In genomic region chr1:74857201-74857600, GRCm38 (mm10) we compare ENCODE assay signal across 10 mouse cellular contexts. TPM values are rescaled to one million over a fixed set of nuclear protein-coding genes. Genes with fewer than 3 reads are reported as not detected.
DNase-seq lines count a peak whose midpoint lies in the region; ATAC-seq and TF ChIP-seq lines count a peak whose summit lies in the region.
"Had no signal": no experiment of that assay in that cellular context is flagged by ENCODE, and none has a peak within 500 bp of the region (broad histone marks: within the 10 kb centered on the region; RNA-seq: fewer than 3 reads in every experiment).

No protein-coding gene starts in this region.

- ATAC-seq in hindbrain, postnatal 0 days, result no peak
- ATAC-seq in megakaryocyte progenitor cell, adult 5-6 weeks (replicated peaks; ENCODE audit: poor library complexity), result no peak
- ATAC-seq in intestine, embryonic 16.5 days, result no peak

- H3K36me3 ChIP-seq in hindbrain, postnatal 0 days (ENCODE audit: insufficient read depth, low read length), result no peaks in the 10 kb centered on the region
- no peaks in the 10 kb centered on the region for H3K36me3 ChIP-seq in intestine, embryonic 16.5 days (ENCODE audit: control insufficient read depth, insufficient read depth, low read length)
- H3K36me3 ChIP-seq: lung, embryonic 15.5 days had no signal

- TF ChIP-seq CTCF in hindbrain, postnatal 0 days (IDR thresholded peaks at IDR 0.05; ENCODE audit: low read depth), result no peak

- peak; percentile 10 for DNase-seq in adrenal gland, postnatal 10 days
- no peak for DNase-seq in adrenal gland, postnatal 36 days
- peak; percentile 40 for DNase-seq in right cerebral cortex, adult 18-20 months
- DNase-seq in right cerebral cortex, postnatal 25 days, result no peak
- no peak for DNase-seq in hindbrain, postnatal 0 days (ENCODE audit: low spot score)
- no peak for DNase-seq in lung, adult 18-20 months

- no peaks in the 10 kb centered on the region for H3K9me3 ChIP-seq in hindbrain, postnatal 0 days (ENCODE audit: low read length)
- no peaks in the 10 kb centered on the region for H3K9me3 ChIP-seq in intestine, embryonic 16.5 days (ENCODE audit: control insufficient read depth, low read length)
- H3K9me3 ChIP-seq: lung, embryonic 15.5 days had no signal

- H3K4me3 ChIP-seq in hindbrain, postnatal 0 days (ENCODE audit: low read length), result peak overlapping the region; percentile 92
- H3K4me3 ChIP-seq in intestine, embryonic 16.5 days (ENCODE audit: low read length), result no peak overlapping the region

- H3K4me2 ChIP-seq in hindbrain, postnatal 0 days (ENCODE audit: low read depth, low read length), result peak overlapping the region; percentile 85
- H3K4me2 ChIP-seq in intestine, embryonic 16.5 days (ENCODE audit: low read depth, low read length), result no peak overlapping the region

- peaks cover 11% of the 10 kb centered on the region for H3K4me1 ChIP-seq in hindbrain, postnatal 0 days (ENCODE audit: insufficient read depth, low read length)
- H3K4me1 ChIP-seq in intestine, embryonic 16.5 days (ENCODE audit: control insufficient read depth, insufficient read depth, low read length), result peaks cover 27% of the 10 kb centered on the region

- H3K27ac ChIP-seq in hindbrain, postnatal 0 days, result peak overlapping the region; percentile 90
- no peak overlapping the region for H3K27ac ChIP-seq in intestine, embryonic 16.5 days (ENCODE audit: low read length)
- H3K27ac ChIP-seq: lung, embryonic 15.5 days had no signal

- H3K27me3 ChIP-seq in hindbrain, postnatal 0 days (ENCODE audit: insufficient read depth, low read length), result no peaks in the 10 kb centered on the region
- H3K27me3 ChIP-seq in intestine, embryonic 16.5 days (replicated peaks; ENCODE audit: control insufficient read depth, insufficient read depth, low read length), result peaks cover 70% of the 10 kb centered on the region

- peak overlapping the region; percentile 95; the same call in 1 of the 2 replicates for H3K9ac ChIP-seq in hindbrain, postnatal 0 days (replicated peaks; ENCODE audit: low read length)
- no peak overlapping the region for H3K9ac ChIP-seq in intestine, embryonic 16.5 days (ENCODE audit: low read depth, low read length)
- H3K9ac ChIP-seq: lung, embryonic 15.5 days had no signal

- 7% methylated on average over 20 of the region's 20 CpGs for WGBS in hindbrain, postnatal 0 days
- WGBS in intestine, embryonic 16.5 days, result 5% methylated on average over 20 of the region's 20 CpGs

RNA-seq across cellular contexts. Expression of gene Cdk5r2, which starts 2.5 kb away (rescaled TPM):
- total RNA-seq in adrenal gland, postnatal 10 days (2021), result 1 to 10 TPM; 4.8 to 6.6 TPM
- 1 to 10 TPM; 2.8 to 3.5 TPM for total RNA-seq in adrenal gland, postnatal 36 days (2021)
- 59.2 and 75.3 TPM in 2 replicates for total RNA-seq in hindbrain, postnatal 0 days (2014; rRNA removed)
- polyA plus RNA-seq in hindbrain, postnatal 0 days (2015; fragmentation: Nextera tagmentation; extraction: Ambion mirVana), result 12.3 and 13.6 TPM in 2 replicates
- total RNA-seq in megakaryocyte progenitor cell, adult 5-6 weeks (2015), result not detected in 2 replicates
- not detected in 2 replicates for total RNA-seq in megakaryocyte progenitor cell, adult 5-6 weeks (2017)
- polyA plus RNA-seq in intestine, embryonic 16.5 days (2015; fragmentation: Nextera tagmentation; extraction: Ambion mirVana), result 0.07 and 0.18 TPM in 2 replicates
- polyA plus RNA-seq: lung, embryonic 15.5 days had no signal

RNA-seq across cellular contexts. Expression of gene Fev, which starts 28.0 kb away (rescaled TPM):
- total RNA-seq in adrenal gland, postnatal 10 days (2021), result under 1 TPM; 0.84 to 0.97 TPM
- total RNA-seq in adrenal gland, postnatal 36 days (2021), result 1 to 10 TPM in 1 of 2 experiments, under 1 TPM in 1; 0.93 to 1.1 TPM
- total RNA-seq in hindbrain, postnatal 0 days (2014; rRNA removed), result 0.16 and 1.1 TPM in 2 replicates
- 4.2 and 5.9 TPM in 2 replicates for polyA plus RNA-seq in hindbrain, postnatal 0 days (2015; fragmentation: Nextera tagmentation; extraction: Ambion mirVana)
- total RNA-seq in megakaryocyte progenitor cell, adult 5-6 weeks (2015), result not detected in 2 replicates
- total RNA-seq in megakaryocyte progenitor cell, adult 5-6 weeks (2017), result not detected in 2 replicates
- 0.95 and 1.5 TPM in 2 replicates for polyA plus RNA-seq in intestine, embryonic 16.5 days (2015; fragmentation: Nextera tagmentation; extraction: Ambion mirVana)
- total RNA-seq: heart, adult 8-10 months had no signal
- polyA plus RNA-seq: lung, embryonic 15.5 days had no signal

RNA-seq across cellular contexts. Expression of gene Cryba2, which starts 35.7 kb away (rescaled TPM):
- total RNA-seq in adrenal gland, postnatal 10 days (2021), result 1 to 10 TPM in 1 of 2 experiments, under 1 TPM in 1; 0.51 to 1.1 TPM
- under 1 TPM in 1 of 2 experiments, not detected in 1; 0.56 TPM for total RNA-seq in adrenal gland, postnatal 36 days (2021)
- 2.0 TPM in 1 of 2 replicates, not detected in the other for total RNA-seq in hindbrain, postnatal 0 days (2014; rRNA removed)
- polyA plus RNA-seq in hindbrain, postnatal 0 days (2015; fragmentation: Nextera tagmentation; extraction: Ambion mirVana), result 1.6 and 1.7 TPM in 2 replicates
- not detected in 2 replicates for total RNA-seq in megakaryocyte progenitor cell, adult 5-6 weeks (2015)
- not detected in 2 replicates for total RNA-seq in megakaryocyte progenitor cell, adult 5-6 weeks (2017)
- polyA plus RNA-seq in intestine, embryonic 16.5 days (2015; fragmentation: Nextera tagmentation; extraction: Ambion mirVana), result 1.5 and 2.4 TPM in 2 replicates
- total RNA-seq: heart, adult 8-10 months had no signal
- polyA plus RNA-seq: lung, embryonic 15.5 days had no signal

Comparison
In these comparisons a context has a peak if more than half of its experiments do, and no peak if none do; other contexts are left out.
1. DNase-seq: peak in adrenal gland, postnatal 10 days (single experiment) and right cerebral cortex, adult 18-20 months (single experiment); none in adrenal gland, postnatal 36 days (0 of 2), right cerebral cortex, postnatal 25 days (single experiment), hindbrain, postnatal 0 days (single experiment) and lung, adult 18-20 months (0 of 2).